Mouse (Mus musculus) forebrain, embryonic 12.5 days (tissue): ENCODE results near the gene Cep72. TPM values are rescaled to one million over a fixed set of nuclear protein-coding genes. Genes with fewer than 3 reads are reported as not detected.

Experiments used
- ATAC-seq: fragments of 200-750 bp; cut with Nextera tagmentation; 2 replicates; pipeline ENCODE4 v1.8.0; 2017; ENCODE audit warnings: moderate TSS enrichment; ENCODE audit not compliant: low FRiP score
- H3K27ac ChIP-seq: fragments of 300-500 bp; sonication (generic); 2 replicates; pipeline ENCODE4 v1.5.1; 2016; ENCODE audit warnings: mild to moderate bottlenecking
- H3K27me3 ChIP-seq: fragments of 300-500 bp; sonication (generic); 2 replicates; pipeline ENCODE4 v1.6.1; 2016; ENCODE audit warnings: mild to moderate bottlenecking
- H3K36me3 ChIP-seq: fragments of 300-500 bp; sonication (generic); replicated peaks from 2 replicates; pipeline ENCODE4 v1.6.1; 2016; ENCODE audit warnings: mild to moderate bottlenecking
- H3K4me1 ChIP-seq: fragments of 300-500 bp; sonication (generic); 2 replicates; pipeline ENCODE4 v1.6.1; 2016
- H3K4me2 ChIP-seq: fragments of 300-500 bp; sonication (generic); 2 replicates; pipeline ENCODE4 v1.6.1; 2016; ENCODE audit warnings: mild to moderate bottlenecking, moderate library complexity
- H3K4me3 ChIP-seq: fragments of 300-500 bp; sonication (generic); replicated peaks from 2 replicates; pipeline ENCODE4 v1.5.1; 2016; ENCODE audit warnings: mild to moderate bottlenecking
- H3K9ac ChIP-seq: fragments of 300-500 bp; sonication (generic); 2 replicates; pipeline ENCODE4 v1.6.1; 2016; ENCODE audit warnings: mild to moderate bottlenecking
- H3K9me3 ChIP-seq: fragments of 300-500 bp; sonication (generic); 2 replicates; pipeline ENCODE4 v1.6.1; 2016
- WGBS: fragments of 180-500 bp; shearing (Covaris S2); methylation state at CpG from one replicate; pipeline ENCODE4 v1.1.7; 2016; 5-methylcytosine and 5-hydroxymethylcytosine counted together
- polyA plus RNA-seq: library from polyadenylated mRNA; unstranded; fragments of >200 nt; fragmentation: Nextera tagmentation; extraction: Ambion mirVana; gene quantifications from 2 replicates; pipeline ENCODE4 v1.2.1, GENCODE M21; 2016

Gene Cep72
- polyA plus RNA-seq, 1 experiment from 2014 or later = 19.1 TPM

DNA sequence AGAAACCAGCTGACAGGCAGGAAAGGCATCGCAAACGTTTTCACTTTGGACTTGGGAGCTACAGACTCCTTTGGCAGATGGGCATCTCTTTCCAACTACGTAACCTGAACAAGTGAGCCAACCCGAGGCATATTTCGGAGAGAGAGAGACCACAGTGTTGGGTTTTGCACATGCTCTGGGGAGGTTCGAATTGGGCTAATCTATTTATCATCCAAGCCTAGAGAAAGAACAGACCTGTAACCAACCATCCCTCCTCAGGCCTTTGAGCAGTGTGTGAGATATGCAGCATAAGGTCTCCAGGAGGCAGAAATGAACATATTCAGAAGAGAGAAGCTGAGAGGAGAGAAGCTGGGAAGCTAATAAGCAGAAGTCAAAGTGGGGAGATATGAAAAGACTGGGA, 61.1 kb downstream of the Cep72 start:
- no peak overlapping the region for H3K4me3 ChIP-seq
- H3K9me3 ChIP-seq = no peaks in the 10 kb centered on the region
- H3K9ac ChIP-seq = no peak overlapping the region
- H3K4me2 ChIP-seq = no peak overlapping the region
- H3K4me1 ChIP-seq = no peaks in the 10 kb centered on the region
- H3K36me3 ChIP-seq = no peaks in the 10 kb centered on the region
- 81% methylated on average over 6 of the region's 6 CpGs for WGBS
- no peak for ATAC-seq
- peaks cover 7% of the 10 kb centered on the region; the same call in 1 of the 2 replicates for H3K27me3 ChIP-seq
- no peak overlapping the region for H3K27ac ChIP-seq

DNA sequence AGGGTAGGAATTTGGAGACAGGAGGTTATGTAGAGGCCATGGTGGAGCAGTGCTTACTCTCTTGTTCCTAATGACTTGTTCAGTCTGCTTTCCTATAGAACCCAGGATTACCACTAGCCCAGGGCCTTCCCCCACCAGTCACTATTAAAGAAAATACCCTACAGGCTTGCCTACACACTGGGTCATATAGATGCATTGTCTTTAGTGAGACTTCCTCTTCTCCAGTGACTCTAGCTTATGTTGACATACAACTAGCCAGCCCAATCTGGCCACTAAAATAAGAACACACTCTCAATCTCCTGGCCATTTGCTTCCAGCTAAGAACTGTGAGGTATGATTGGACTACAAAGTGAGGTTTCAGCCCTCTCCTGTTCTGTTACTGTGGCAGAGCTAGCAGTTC, 61.6 kb downstream of the Cep72 start:
- ATAC-seq = no peak
- Histone ChIP-seq H3K9me3 (no peaks in the 10 kb centered on the region), H3K36me3 (no peaks in the 10 kb centered on the region)

DNA sequence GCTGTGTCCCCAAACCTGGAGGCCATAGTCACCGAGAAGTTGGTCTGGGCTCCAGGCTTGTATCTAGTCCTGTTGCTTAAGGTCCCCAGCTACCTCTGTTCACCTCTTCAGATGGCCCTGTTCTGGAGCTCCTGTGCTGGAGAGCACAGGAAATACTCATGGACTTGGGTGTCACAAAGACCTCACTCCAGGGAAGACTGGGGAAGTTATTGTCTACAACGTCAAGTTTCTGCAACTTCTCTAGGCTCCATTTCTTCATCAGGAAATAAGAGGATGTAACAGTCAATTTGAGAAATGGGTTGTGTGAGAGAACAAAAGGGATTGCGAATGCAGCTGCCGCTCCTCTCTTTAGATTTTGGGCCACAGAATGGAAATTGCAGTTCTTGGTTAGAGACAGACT, 65.6 kb downstream of the Cep72 start:
- WGBS = 89% methylated on average over 4 of the region's 4 CpGs
- H3K27me3 ChIP-seq = 0 out of 2 replicates have a peak, but pooled peaks cover 3% of the 10 kb centered on the region
- H3K36me3 ChIP-seq = no peaks in the 10 kb centered on the region
- H3K4me3 ChIP-seq = no peak overlapping the region
- H3K9me3 ChIP-seq = no peaks in the 10 kb centered on the region
- no peak overlapping the region for H3K27ac ChIP-seq
- H3K4me1 ChIP-seq = no peaks in the 10 kb centered on the region
- no peak overlapping the region for H3K4me2 ChIP-seq
- H3K9ac ChIP-seq = no peak overlapping the region
- no peak for ATAC-seq

More for the DNA sequence above, 61.6 kb downstream of the Cep72 start:
- no peak overlapping the region for H3K4me3 ChIP-seq
- H3K4me2 ChIP-seq = no peak overlapping the region
- H3K27me3 ChIP-seq = peaks cover 3% of the 10 kb centered on the region; the same call in 1 of the 2 replicates
- H3K27ac ChIP-seq = no peak overlapping the region
- no peaks in the 10 kb centered on the region for H3K4me1 ChIP-seq
- no peak overlapping the region for H3K9ac ChIP-seq

DNA sequence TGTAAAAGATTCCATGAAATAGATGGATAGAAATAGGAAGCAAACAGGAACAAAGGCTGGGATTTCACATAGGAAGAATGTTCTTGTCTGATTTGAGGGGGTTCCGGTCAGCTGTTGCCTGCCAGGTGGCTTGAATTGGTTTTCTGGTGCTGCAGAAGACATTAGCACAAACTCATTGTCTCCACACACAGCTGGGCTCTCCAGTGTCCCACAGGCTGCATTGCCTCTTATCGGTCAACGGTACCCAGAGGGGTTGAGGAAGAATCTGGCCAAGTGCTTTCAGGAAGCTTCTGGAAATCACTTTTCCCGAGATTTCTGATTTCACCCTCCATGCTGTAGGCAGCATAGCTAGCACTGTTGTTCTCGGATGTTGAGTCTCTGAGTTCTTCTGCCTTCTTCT, 70.8 kb downstream of the Cep72 start:
- H3K4me2 ChIP-seq = no peak overlapping the region
- no peak for ATAC-seq
- H3K4me3 ChIP-seq = no peak overlapping the region
- 89% methylated on average over 5 of the region's 5 CpGs for WGBS
- no peaks in the 10 kb centered on the region for H3K4me1 ChIP-seq
- no peaks in the 10 kb centered on the region for H3K9me3 ChIP-seq
- H3K36me3 ChIP-seq = no peaks in the 10 kb centered on the region
- H3K9ac ChIP-seq = no peak overlapping the region
- no peak overlapping the region for H3K27ac ChIP-seq
- no peaks in the 10 kb centered on the region for H3K27me3 ChIP-seq

DNA sequence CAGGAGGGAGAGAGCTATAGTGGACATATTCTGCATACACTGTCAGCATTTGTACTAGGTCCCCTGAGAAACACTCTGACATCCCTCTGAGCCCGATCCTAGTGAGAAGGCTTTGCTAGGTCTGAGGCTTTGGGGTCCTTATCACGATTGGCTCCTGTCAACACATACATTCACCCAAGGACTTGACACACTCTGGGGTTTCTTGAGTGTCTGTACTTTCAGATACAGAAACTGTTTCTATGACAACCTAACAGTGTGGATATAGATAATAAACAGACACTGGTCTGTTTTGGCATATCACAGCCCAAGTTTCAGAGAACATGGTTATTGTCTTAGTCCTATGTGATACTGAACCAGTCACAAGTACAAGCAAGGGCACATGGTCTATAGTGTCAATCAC, 71.3 kb downstream of the Cep72 start:
- no peak for ATAC-seq
- H3K9ac ChIP-seq = no peak overlapping the region
- H3K27ac ChIP-seq = no peak overlapping the region
- H3K4me3 ChIP-seq = no peak overlapping the region
- H3K36me3 ChIP-seq = no peaks in the 10 kb centered on the region
- H3K27me3 ChIP-seq = no peaks in the 10 kb centered on the region
- H3K4me2 ChIP-seq = no peak overlapping the region
- 84% methylated on average over 2 of the region's 2 CpGs for WGBS
- no peaks in the 10 kb centered on the region for H3K9me3 ChIP-seq
- H3K4me1 ChIP-seq = no peaks in the 10 kb centered on the region

DNA sequence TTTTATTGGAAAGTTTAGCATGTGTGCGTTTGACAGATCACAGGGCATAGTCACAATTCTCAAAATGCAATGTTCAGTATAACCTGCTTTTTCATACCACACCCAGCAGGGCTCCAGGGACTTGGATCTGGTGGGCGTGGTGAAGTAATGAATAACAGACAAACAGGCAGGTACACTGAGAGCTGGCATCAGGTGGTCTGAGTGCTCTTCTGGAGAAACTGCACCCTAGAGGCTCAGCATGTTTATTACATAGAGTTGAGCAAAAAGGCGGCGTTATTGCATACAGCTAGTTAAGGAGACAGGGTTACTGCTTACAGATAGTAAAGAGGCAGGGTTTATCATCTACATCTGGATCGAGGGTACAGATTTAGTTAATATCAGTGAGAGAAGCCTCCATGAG, 71.8 kb downstream of the Cep72 start:
- H3K36me3 ChIP-seq = no peaks in the 10 kb centered on the region
- H3K27ac ChIP-seq = no peak overlapping the region
- no peaks in the 10 kb centered on the region for H3K4me1 ChIP-seq
- H3K9me3 ChIP-seq = no peaks in the 10 kb centered on the region
- H3K4me2 ChIP-seq = no peak overlapping the region
- no peak for ATAC-seq
- no peaks in the 10 kb centered on the region for H3K27me3 ChIP-seq
- 81% methylated on average over 5 of the region's 5 CpGs for WGBS
- H3K9ac ChIP-seq = no peak overlapping the region
- H3K4me3 ChIP-seq = no peak overlapping the region

Other genes starting within 250 kb of the Cep72 start
- gene Nkd2, start 214.7 kb downstream of the Cep72 start, polyA plus RNA-seq = 7.9 and 8.8 TPM in 2 replicates
- gene Trip13, start 124.5 kb downstream of the Cep72 start, polyA plus RNA-seq = 45.3 and 47.2 TPM in 2 replicates
- gene Brd9, start 124.5 kb downstream of the Cep72 start, polyA plus RNA-seq = 77.5 and 82.6 TPM in 2 replicates
- not detected in 2 replicates for gene Zdhhc11, start 98.4 kb downstream of the Cep72 start, polyA plus RNA-seq
- gene Tppp, start 52.9 kb downstream of the Cep72 start, polyA plus RNA-seq = 4.2 and 5.1 TPM in 2 replicates
- not detected in 2 replicates for gene Slc9a3, start 59.2 kb upstream of the Cep72 start, polyA plus RNA-seq
- gene Exoc3, start 146.4 kb upstream of the Cep72 start, polyA plus RNA-seq = 80.6 and 87.3 TPM in 2 replicates
- 1.4 and 2.0 TPM in 2 replicates for gene Ahrr, start 230.0 kb upstream of the Cep72 start, polyA plus RNA-seq